Mouse (Mus musculus): ENCODE measurements at regions not wholly inside any gene's neighbourhood (a gene's known extent, or its start where the extent isn't known, plus 50 kb on each side); places are given as distances from the start of the nearest gene placed in this dataset.

DNA sequence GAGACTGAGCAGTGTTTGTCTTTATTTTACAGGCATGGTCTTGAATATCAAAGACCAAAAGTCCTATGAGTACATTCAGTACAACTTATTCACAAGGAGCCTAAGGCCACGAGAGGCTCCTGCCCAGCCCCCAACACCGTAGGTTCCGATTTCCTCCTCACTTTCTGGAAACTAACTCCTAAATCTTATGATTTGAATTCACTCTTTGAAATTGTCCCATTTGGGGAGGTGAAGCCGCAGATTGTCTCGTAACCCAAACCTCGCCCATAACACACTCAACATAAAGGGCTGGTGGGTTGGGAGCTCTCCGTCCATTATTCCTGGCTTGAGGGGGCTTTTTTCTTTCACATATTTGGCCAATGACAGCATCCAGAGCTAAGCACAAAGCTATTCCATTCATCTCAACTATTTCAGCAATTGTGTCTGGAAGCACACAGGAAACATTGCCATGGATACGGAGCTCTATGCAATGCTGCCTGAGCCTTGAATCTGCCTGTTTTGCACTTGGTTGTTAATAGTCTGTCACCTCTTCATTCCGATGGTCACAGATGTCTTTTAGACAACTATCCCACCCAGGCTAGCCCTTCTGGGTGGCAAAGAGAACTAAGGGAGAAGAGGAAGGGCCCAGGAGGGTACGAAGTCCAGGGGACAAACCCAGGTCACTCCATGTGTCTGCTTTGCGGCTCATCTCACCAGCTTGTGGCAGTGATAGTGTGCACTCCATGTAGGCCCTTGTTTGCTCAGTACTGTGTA, 86.6 kb downstream of the Irs2 start:
- Histone ChIP-seq H3K9me3 (no peaks in the 10 kb centered on the region), H3K4me3 (no peak overlapping the region), H3K36me3 (no peaks in the 10 kb centered on the region), H3K4me2 (no peak overlapping the region), H3K4me1 (peaks cover 52% of the 10 kb centered on the region), H3K27me3 (0 out of 2 replicates have a peak, but pooled peaks cover 3% of the 10 kb centered on the region), H3K9ac (no peak overlapping the region), H3K27ac (peak overlapping the region; percentile 54)
- 33% methylated on average over 11 of the region's 11 CpGs for WGBS
- no peak for ATAC-seq (ENCODE audit: insufficient number of reproducible peaks, low FRiP score, low TSS enrichment, low read depth)

DNA sequence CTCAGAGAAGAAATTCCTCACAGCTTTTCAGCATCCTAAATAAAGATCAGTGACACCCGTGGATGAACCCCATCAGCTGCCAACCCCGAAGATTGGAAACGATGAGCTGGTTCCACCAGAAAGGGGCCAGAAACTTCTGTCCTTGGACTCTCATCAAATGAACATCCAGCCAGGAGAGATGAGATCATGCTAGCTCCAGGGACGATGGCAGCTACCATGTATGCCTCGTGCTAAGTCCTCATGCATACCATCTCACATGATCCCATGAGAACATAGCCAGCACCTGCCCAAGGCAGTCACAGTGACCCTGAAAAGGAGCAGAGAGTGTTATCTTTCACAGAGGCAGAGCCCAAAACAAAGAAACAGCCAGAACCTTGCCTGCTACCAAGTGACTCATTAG, 88.6 kb downstream of the Irs2 start:
- Histone ChIP-seq H3K4me1 (peaks cover 32% of the 10 kb centered on the region), H3K36me3 (no peaks in the 10 kb centered on the region), H3K9me3 (no peaks in the 10 kb centered on the region), H3K4me2 (no peak overlapping the region), H3K4me3 (no peak overlapping the region), H3K27me3 (0 out of 2 replicates have a peak, but pooled peaks cover 3% of the 10 kb centered on the region), H3K9ac (no peak overlapping the region), H3K27ac (no peak overlapping the region)
- 0 out of 2 replicates have a peak, but pooled peaks have one; percentile 5 for ATAC-seq (ENCODE audit: insufficient number of reproducible peaks, low FRiP score, low TSS enrichment, low read depth)
- WGBS = 79% methylated on average over 5 of the region's 5 CpGs

DNA sequence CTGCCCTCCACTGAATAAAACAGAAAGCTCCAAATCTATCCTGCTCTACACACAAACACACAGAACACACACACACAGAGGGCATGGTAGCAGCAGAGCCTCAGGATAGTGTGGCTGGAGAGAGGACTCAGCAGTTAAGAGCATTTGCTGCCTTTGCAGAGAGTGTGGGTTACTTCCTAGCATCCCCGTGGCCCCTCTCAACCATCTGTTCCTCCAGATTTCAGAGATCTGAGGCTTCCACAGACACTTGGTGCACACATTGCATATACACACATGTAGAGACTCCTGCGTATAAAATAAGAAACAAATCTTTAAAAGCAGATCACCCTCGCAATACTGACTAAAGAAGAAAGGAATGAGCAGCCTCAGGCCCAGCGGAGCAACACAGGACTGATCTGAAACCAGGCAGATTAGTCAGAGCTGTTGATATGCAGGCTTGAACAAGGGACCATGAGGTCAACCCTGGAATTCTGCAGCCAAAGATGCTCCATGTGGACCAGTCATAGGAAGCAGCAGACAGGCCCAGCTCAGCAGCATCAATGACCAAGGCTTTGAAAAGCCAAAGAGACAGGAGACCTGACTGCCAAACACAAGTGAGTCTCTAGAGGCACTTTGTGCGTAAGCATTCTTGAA, 89.7 kb downstream of the Irs2 start:
- Histone ChIP-seq H3K4me1 (peaks cover 23% of the 10 kb centered on the region), H3K9me3 (no peaks in the 10 kb centered on the region), H3K4me2 (no peak overlapping the region), H3K27me3 (0 out of 2 replicates have a peak, but pooled peaks cover 3% of the 10 kb centered on the region), H3K36me3 (no peaks in the 10 kb centered on the region), H3K4me3 (no peak overlapping the region), H3K9ac (no peak overlapping the region), H3K27ac (no peak overlapping the region)
- WGBS = 68% methylated on average over 5 of the region's 5 CpGs
- ATAC-seq (ENCODE audit: insufficient number of reproducible peaks, low FRiP score, low TSS enrichment, low read depth) = no peak

DNA sequence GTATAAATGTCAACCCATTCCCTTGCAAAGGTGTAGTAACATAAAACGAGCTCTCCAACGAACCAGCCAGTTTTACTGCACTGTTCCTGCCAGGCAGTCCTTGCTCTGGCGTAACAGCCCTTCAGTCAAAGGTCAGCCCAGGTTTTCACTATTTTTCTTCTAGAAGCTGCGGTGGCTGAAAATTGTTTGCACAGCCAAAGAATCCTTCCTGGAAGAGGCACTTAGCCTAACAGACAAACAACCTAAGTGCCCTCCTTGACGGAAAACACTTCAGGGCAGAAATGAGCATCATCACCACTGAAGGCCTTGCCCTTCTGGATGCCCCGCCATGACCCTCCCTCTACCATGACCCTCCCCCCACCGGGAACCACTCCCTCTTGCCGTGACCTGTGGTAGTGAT, 93.6 kb downstream of the Irs2 start:
- H3K27ac ChIP-seq = no peak overlapping the region
- no peaks in the 10 kb centered on the region for H3K36me3 ChIP-seq
- 59% methylated on average over 8 of the region's 8 CpGs for WGBS
- no peaks in the 10 kb centered on the region for H3K4me1 ChIP-seq
- no peak for ATAC-seq (ENCODE audit: insufficient number of reproducible peaks, low FRiP score, low TSS enrichment, low read depth)
- 0 out of 2 replicates have a peak, but pooled peaks cover 3% of the 10 kb centered on the region for H3K27me3 ChIP-seq
- H3K4me3 ChIP-seq = no peak overlapping the region
- H3K9me3 ChIP-seq = no peaks in the 10 kb centered on the region
- no peak overlapping the region for H3K9ac ChIP-seq
- no peak overlapping the region for H3K4me2 ChIP-seq

DNA sequence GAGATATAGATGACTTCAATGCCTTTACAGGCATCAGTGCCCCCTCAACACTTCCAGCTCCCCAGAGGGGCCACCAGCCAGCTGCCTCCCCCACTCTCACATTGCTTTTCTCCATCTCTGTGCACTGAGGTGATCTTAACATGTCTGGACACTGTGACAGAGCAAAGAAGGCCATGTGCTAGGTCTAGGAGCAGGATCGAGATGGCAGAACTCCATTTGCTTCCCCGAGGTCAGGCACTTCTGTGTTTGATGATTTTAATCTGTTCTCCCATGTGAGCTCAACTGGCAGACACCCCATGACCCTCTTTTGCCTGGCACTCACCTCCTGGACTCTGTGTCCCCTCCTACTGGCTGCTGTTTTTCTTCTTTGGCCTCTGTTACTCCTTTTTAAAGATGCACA, 95.8 kb downstream of the Irs2 start:
- WGBS = 84% methylated on average over 2 of the region's 2 CpGs

DNA sequence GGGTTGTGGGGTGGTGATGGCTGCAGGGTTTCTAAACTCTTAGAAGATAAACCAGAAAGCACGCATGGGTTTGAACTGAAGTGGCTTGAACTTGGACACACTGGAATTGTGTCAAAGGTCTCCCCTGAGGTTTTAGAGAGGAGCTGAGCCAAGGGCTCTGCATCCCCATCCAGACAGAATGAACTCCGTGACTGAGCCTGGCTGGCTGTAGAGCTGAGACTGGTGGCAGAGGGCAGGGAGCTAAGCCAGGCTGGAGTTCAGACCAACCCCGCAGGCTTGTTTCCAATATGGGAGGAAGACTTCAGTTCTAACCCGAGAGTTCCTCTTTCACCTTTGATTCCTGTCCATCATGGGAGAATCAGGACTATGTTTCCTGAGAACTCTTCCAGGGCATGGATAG, 96.9 kb downstream of the Irs2 start:
- H3K9ac ChIP-seq = no peak overlapping the region
- WGBS = 85% methylated on average over 4 of the region's 4 CpGs
- ATAC-seq (ENCODE audit: insufficient number of reproducible peaks, low FRiP score, low TSS enrichment, low read depth) = no peak
- H3K27ac ChIP-seq = no peak overlapping the region
- no peak overlapping the region for H3K4me2 ChIP-seq
- H3K27me3 ChIP-seq = no peaks in the 10 kb centered on the region
- H3K4me1 ChIP-seq = no peaks in the 10 kb centered on the region
- no peaks in the 10 kb centered on the region for H3K9me3 ChIP-seq
- H3K36me3 ChIP-seq = no peaks in the 10 kb centered on the region
- no peak overlapping the region for H3K4me3 ChIP-seq

More for the DNA sequence above, 95.8 kb downstream of the Irs2 start:
- no peak overlapping the region for H3K4me3 ChIP-seq
- no peaks in the 10 kb centered on the region for H3K27me3 ChIP-seq
- no peak overlapping the region for H3K9ac ChIP-seq
- no peak overlapping the region for H3K27ac ChIP-seq
- H3K4me1 ChIP-seq = no peaks in the 10 kb centered on the region
- H3K36me3 ChIP-seq = no peaks in the 10 kb centered on the region
- ATAC-seq (ENCODE audit: insufficient number of reproducible peaks, low FRiP score, low TSS enrichment, low read depth) = no peak
- H3K4me2 ChIP-seq = no peak overlapping the region
- H3K9me3 ChIP-seq = no peaks in the 10 kb centered on the region

DNA sequence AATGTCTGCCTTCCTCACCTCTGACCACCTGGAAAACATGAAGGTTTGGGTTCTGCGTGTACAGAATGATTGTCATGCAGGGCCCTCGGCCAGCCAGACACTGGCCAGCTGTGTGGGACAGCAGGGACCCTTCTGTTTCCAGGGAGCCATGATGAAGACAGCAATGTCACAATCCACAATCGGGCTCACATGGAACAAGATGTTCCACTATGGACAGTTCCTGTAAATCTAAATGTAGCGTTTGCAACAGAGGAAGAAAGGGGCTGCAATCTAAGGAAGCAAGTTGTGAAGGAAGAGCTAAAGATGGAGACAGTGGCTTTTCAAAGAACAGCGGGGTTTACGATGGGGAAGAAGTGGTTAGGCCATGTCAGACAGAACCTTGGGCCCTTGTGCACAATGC, 97.3 kb downstream of the Irs2 start:
- 71% methylated on average over 6 of the region's 6 CpGs for WGBS
- H3K36me3 ChIP-seq = no peaks in the 10 kb centered on the region
- no peaks in the 10 kb centered on the region for H3K4me1 ChIP-seq
- H3K27ac ChIP-seq = no peak overlapping the region
- no peak overlapping the region for H3K9ac ChIP-seq
- no peak overlapping the region for H3K4me3 ChIP-seq
- H3K9me3 ChIP-seq = no peaks in the 10 kb centered on the region
- no peak for ATAC-seq (ENCODE audit: insufficient number of reproducible peaks, low FRiP score, low TSS enrichment, low read depth)
- H3K4me2 ChIP-seq = no peak overlapping the region
- H3K27me3 ChIP-seq = no peaks in the 10 kb centered on the region

DNA sequence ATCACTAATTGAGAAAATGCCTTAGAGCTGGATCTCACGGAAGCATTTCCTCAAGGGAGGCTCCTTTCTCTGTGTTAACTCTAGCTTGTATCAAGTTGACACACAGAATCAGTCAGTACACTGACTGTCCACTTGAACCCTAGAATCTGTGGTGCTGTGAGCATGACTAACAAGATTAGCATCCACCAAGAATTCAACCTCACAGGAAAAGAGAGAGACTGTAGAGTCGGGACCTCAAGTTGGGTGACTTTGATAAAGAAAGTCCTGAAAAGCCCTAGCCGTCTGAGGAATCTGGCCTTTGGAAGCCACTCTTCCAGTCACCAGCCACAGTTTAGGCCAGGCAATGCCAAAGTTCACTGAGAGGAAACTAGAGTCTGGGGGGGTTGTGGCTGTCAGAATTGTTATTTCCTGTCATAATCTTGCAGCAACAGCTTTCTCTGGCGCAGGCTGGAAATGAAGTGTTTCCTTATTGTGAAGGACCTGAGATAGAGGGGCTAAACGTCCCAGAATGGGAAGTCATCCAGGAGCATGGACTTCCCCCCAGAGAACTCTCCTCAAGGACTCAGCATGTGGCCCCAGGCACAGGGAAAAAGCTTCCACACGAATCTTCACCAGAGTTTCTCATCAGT, 97.9 kb downstream of the Irs2 start:
- Histone ChIP-seq H3K36me3 (no peaks in the 10 kb centered on the region), H3K27me3 (no peaks in the 10 kb centered on the region), H3K9ac (no peak overlapping the region), H3K27ac (no peak overlapping the region), H3K9me3 (no peaks in the 10 kb centered on the region), H3K4me1 (no peaks in the 10 kb centered on the region), H3K4me2 (no peak overlapping the region), H3K4me3 (no peak overlapping the region)
- 44% methylated on average over 6 of the region's 6 CpGs for WGBS
- ATAC-seq (ENCODE audit: insufficient number of reproducible peaks, low FRiP score, low TSS enrichment, low read depth) = no peak

DNA sequence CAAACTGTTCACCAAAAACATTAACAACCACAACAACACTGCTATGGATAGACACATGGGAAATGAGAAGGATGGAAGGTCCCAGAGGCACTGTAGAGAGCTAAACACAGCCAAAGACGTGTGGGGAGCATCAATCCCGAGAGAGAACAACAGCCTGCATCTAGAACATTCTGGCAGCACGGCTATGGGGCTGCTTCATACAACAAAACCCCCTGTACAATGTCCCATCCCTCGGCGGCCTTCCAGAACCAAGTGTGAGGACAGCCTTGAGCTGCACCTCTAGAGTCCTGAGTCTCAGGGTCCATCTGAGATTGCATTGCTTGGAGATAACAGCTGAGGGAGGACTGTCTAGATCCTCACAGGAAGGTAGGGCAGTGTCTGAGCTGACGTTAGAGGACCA, 99.1 kb downstream of the Irs2 start:
- WGBS = 87% methylated on average over 6 of the region's 6 CpGs
- no peak for ATAC-seq (ENCODE audit: insufficient number of reproducible peaks, low FRiP score, low TSS enrichment, low read depth)
- Histone ChIP-seq H3K27me3 (no peaks in the 10 kb centered on the region), H3K9me3 (no peaks in the 10 kb centered on the region), H3K4me3 (no peak overlapping the region), H3K4me1 (no peaks in the 10 kb centered on the region), H3K36me3 (no peaks in the 10 kb centered on the region), H3K4me2 (no peak overlapping the region), H3K9ac (no peak overlapping the region), H3K27ac (no peak overlapping the region)

DNA sequence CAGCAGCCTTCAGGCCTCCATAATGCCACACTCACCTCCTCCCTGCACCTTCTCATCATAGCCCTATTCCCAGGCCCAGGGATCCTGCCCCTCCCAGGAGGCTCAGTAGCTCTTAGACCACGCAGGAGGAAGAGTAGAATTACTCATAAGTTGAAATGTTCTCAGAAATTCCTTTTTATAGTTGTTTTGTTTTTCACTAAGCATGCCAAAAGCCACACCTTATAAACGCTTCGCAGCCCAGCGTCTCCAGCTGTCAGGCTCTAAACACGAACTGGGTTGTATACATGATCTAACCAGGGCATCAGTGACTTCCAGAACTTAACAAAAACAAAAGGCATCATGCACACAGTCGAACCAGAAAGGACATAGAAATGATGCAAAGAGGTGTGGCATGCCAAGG, 101.9 kb downstream of the Irs2 start:
- Histone ChIP-seq H3K27me3 (no peaks in the 10 kb centered on the region), H3K4me1 (no peaks in the 10 kb centered on the region), H3K36me3 (no peaks in the 10 kb centered on the region), H3K9me3 (no peaks in the 10 kb centered on the region), H3K4me3 (no peak overlapping the region), H3K9ac (no peak overlapping the region), H3K4me2 (no peak overlapping the region), H3K27ac (no peak overlapping the region)
- 46% methylated on average over 6 of the region's 6 CpGs for WGBS
- no peak for ATAC-seq (ENCODE audit: insufficient number of reproducible peaks, low FRiP score, low TSS enrichment, low read depth)

DNA sequence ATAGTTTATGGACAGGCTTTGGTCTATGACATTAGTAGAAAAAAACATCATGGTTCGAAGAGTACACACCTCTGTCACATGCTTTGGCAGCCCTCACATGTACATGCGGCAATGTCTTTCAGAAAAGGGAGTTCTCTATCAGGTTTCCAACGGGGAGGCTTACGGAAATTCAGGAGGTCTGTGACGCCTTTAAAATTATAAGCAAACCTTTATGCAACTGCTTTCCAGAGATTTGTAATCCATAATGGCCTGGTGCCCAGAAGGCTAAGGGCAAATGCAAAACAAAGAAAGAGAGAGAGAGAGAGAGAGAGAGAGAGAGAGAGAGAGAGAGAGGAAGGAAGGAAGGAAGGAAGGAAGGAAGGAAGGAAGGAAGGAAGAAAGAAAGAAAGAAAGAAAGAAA, 102.5 kb downstream of the Irs2 start:
- H3K9me3 ChIP-seq = no peaks in the 10 kb centered on the region
- no peak overlapping the region for H3K4me2 ChIP-seq
- no peaks in the 10 kb centered on the region for H3K36me3 ChIP-seq
- no peak overlapping the region for H3K4me3 ChIP-seq
- no peak overlapping the region for H3K27ac ChIP-seq
- WGBS = 54% methylated on average over 5 of the region's 5 CpGs
- no peak overlapping the region for H3K9ac ChIP-seq
- no peaks in the 10 kb centered on the region for H3K27me3 ChIP-seq
- ATAC-seq (ENCODE audit: insufficient number of reproducible peaks, low FRiP score, low TSS enrichment, low read depth) = no peak
- H3K4me1 ChIP-seq = 0 out of 2 replicates have a peak, but pooled peaks cover 2% of the 10 kb centered on the region

DNA sequence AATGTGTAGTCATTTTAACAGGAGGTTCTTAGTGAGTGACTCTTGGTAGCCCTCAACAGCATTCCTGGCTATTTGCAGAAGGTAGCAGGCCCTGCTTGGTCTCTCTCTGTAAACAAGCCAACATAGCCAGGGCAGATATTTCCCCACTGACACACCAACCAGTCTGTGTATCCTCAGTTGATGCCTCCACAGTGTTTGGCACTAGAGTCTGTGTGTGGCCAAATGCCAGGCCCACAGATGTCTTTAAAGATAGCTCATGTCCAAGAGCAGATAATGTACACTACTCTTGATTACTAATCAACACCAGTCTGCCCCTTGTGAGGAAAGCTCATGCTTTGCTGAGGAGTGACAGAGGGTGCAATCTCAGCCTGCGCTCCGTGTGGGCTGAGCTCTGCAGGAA, 104.3 kb downstream of the Irs2 start:
- Histone ChIP-seq H3K9ac (no peak overlapping the region), H3K4me1 (peaks cover 13% of the 10 kb centered on the region), H3K27me3 (no peaks in the 10 kb centered on the region), H3K4me3 (no peak overlapping the region), H3K4me2 (no peak overlapping the region), H3K36me3 (no peaks in the 10 kb centered on the region), H3K27ac (no peak overlapping the region), H3K9me3 (no peaks in the 10 kb centered on the region)
- ATAC-seq (ENCODE audit: insufficient number of reproducible peaks, low FRiP score, low TSS enrichment, low read depth) = no peak
- 85% methylated on average over 2 of the region's 2 CpGs for WGBS
